Mouse (Mus musculus): ENCODE measurements around the gene Rp9. TPM values are rescaled to one million over a fixed set of nuclear protein-coding genes. Genes with fewer than 3 reads are reported as not detected.

The Rp9 gene
- total RNA-seq, 2 experiments from 2014 or later: 37.2 to 37.4 TPM

DNA sequence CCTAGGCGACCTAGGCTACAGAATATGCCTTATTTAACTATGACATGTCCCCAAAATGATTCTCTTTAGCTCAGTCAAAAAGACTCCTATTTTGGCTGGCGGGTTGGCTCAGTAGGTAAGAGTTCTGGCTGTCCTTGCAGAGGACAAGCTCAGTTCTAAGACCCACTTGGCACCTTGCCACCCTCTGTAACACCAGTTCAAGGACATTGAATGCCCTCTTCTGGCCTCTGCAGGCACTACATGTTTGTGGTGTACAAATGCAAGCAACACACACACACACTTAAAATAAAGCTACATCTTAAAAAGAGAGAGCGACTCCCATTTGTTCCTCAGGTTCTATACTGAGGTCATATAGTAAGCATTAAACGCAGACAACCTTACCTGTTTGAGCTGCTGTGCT is 96.8 kb downstream of the Rp9 start:
- no peak for DNase-seq (ENCODE audit: low spot score in 2 of 2)

DNA sequence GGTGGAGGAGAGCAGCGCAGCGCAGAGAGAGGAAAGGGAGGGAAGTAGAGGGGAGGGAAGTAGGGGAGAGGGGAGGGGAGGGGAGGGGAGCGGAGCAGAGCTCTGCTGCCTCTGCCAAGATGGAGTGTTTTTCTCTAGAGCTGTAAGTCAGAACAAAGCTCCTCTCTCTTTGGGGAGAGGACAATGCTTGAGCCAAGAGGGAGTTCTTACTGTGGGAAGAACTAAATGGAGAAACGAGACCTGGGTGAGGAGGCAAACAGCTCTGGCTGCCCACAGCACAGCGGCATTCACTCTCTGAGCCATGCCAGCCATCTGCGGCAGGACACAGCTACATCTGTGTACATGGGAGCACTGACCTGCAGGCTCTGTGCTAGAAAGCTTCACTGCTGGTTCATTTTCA is 101.5 kb downstream of the Rp9 start:
- peak in 1 of 2 experiments; percentile 12 for DNase-seq (ENCODE audit: low spot score in 2 of 2)

DNA sequence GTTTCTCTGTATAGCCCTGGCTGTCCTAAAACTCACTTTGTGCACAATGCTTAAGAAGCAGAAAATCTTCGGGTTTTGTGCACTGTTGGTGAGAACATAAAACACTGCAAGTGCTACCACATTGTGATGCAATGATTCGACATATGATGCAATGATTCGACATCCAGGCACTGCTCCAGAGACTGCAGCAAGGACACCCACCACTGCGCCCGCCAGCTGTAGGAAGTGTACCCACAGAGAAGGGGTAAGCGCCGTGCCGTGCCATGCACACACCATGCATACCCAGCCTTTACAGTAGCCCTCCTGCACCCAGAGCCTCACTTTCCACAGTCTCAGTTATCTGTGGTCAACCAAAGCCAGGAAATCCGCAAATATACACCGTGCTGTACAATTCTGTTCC is 102.9 kb downstream of the Rp9 start:
- no peak for DNase-seq (ENCODE audit: low spot score in 2 of 2)

DNA sequence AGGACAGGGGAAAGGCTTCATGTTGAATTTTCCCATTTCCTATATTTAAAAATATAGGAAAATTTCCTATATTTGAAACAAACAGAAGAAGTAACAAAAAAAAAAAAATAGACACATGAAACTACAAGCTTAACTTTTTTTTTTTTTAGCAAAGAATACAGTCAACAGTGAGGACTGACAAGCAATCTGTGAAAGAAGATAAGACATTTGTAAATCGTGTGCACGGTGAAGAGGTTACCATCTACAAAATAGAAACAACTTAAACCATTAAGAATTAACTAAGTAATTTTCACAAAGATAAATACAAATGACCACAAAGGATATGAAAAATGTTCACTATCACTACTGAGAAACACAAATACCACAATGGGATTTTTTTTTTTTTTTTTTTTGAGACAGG is 103.3 kb downstream of the Rp9 start:
- no peak for DNase-seq (ENCODE audit: low spot score in 2 of 2)

Other genes with a start within 250 kb of the Rp9 start
- 10 to 100 TPM; 19.2 to 20.6 TPM for gene Zfp809, start 244.0 kb downstream of the Rp9 start, total RNA-seq (2021)
- gene Zfp599, start 209.8 kb downstream of the Rp9 start, total RNA-seq (2021): 1 to 10 TPM; 4.8 to 5.2 TPM
- 10 to 100 TPM; 16.0 to 22.6 TPM for gene Zfp810, start 162.1 kb downstream of the Rp9 start, total RNA-seq (2021)
- 10 to 100 TPM; 15.5 to 16.2 TPM for gene Anln, start 80.6 kb downstream of the Rp9 start, total RNA-seq (2021)
- 1 to 10 TPM; 7.1 to 7.2 TPM for gene 9530077C05Rik, start 58.2 kb downstream of the Rp9 start, total RNA-seq (2021)
- not detected for gene Gm17545, start 15.5 kb downstream of the Rp9 start, total RNA-seq (2021)
- 10 to 100 TPM; 21.3 to 23.0 TPM for gene Bbs9, start 6.0 kb upstream of the Rp9 start, total RNA-seq (2021)

Measured in layer of hippocampus, postnatal 14 days (tissue).